ENCODE assay signal across 14 mouse cellular contexts in the genomic region with DNA sequence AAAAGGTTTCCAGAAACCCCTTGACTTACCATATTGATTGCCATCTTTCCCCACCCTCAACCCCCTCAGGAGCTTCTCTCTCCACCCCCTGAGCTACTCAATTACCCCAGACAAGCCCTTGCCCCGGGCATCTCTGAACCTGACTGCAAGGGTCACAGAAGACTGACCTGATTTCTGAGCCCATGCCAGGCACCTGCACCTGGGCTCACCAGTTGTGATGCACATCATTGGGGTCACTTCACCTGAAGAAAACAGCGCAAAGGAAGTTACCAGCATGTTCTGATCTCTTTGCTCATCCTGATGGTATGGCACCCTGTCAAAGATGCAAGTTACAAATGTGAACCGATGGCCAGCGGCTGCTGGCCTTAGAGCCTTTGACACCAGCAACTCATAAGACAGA. TPM values are rescaled to one million over a fixed set of nuclear protein-coding genes. Genes with fewer than 3 reads are reported as not detected.
"Had no signal": no experiment of that assay in that cellular context is flagged by ENCODE, and none has a peak within 500 bp of the region (broad histone marks: within the 10 kb centered on the region; RNA-seq: fewer than 3 reads in every experiment).

No protein-coding gene starts in this region.

- DNase-seq: lung, adult 18-20 months; lung, embryonic 14.5 days; lung, postnatal 10 days; lung, postnatal 4 days; midbrain, embryonic 14.5 days; right cerebral cortex, adult 18-20 months; right cerebral cortex, postnatal 25 days; right cerebral cortex, postnatal 4 days; thymus, postnatal 14 days; thymus, postnatal 36 days had no signal

- H3K4me3 ChIP-seq: myocyte had no signal

- H3K9me3 ChIP-seq: midbrain, embryonic 10.5 days; midbrain, embryonic 12.5 days; neural tube, embryonic 12.5 days had no signal

- H3K36me3 ChIP-seq: midbrain, embryonic 10.5 days; midbrain, embryonic 12.5 days; neural tube, embryonic 12.5 days had no signal

RNA-seq across cellular contexts. Expression of gene Wnk2, which starts 0.9 kb away (rescaled TPM):
- polyA plus RNA-seq: myocyte had no signal
